Mouse (Mus musculus) CH12.LX (cell line): ENCODE results near the gene Gja5.
"Not testable (repeated sequence)": the region's sequence is repeated elsewhere in the genome, so short reads cannot be mapped to it uniquely, and the experiment has no call there.

ENCODE experiments used
- CTCF ChIP-seq, 2 experiments: IDR thresholded peaks in 1 of 2; conservative IDR thresholded peaks in 1 of 2; 2 replicates each; pipeline ENCODE4 v1.5.1; 2011 to 2012; ENCODE audit warnings: low read depth in 2 of 2, low read length in 2 of 2, improper control_type of control experiment in 1 of 2, inconsistent platforms in 1 of 2, mild to moderate bottlenecking in 1 of 2, moderate library complexity in 1 of 2
- JUN ChIP-seq: IDR thresholded peaks from 2 replicates; pipeline ENCODE4 v1.6.1; 2011; ENCODE audit warnings: low read depth, mild to moderate bottlenecking, low read length, improper control_type of control experiment, moderate library complexity; ENCODE audit not compliant: insufficient read depth
- MAFK ChIP-seq: IDR thresholded peaks from 2 replicates; pipeline ENCODE4 v1.6.1; 2011; ENCODE audit warnings: low read length, improper control_type of control experiment; ENCODE audit not compliant: insufficient replicate concordance
- NRF1 ChIP-seq: IDR thresholded peaks from 2 replicates; pipeline ENCODE4 v1.6.1; 2014; ENCODE audit warnings: low read depth, mild to moderate bottlenecking, inconsistent platforms, low read length, improper control_type of control experiment, moderate library complexity
- POLR2A ChIP-seq: IDR thresholded peaks from 2 replicates; pipeline ENCODE4 v1.6.1; 2011; ENCODE audit warnings: low read depth, mild to moderate bottlenecking, improper control_type of control experiment, low read length
- ZMIZ1 ChIP-seq: IDR thresholded peaks from 2 replicates; pipeline ENCODE4 v1.6.1; 2012; ENCODE audit warnings: low read depth, mild to moderate bottlenecking, inconsistent platforms, low read length, improper control_type of control experiment

GRCm38 (mm10) chr3:97088291-97088690, 183.8 kb downstream of the Gja5 start:
- TF ChIP-seq POLR2A, JUN, NRF1, MAFK, ZMIZ1: not testable (repeated sequence)
- TF ChIP-seq CTCF (conservative IDR thresholded peaks at IDR 0.05 in 1 of 2, IDR thresholded peaks at IDR 0.05 in 1 of 2; ENCODE audit: low read depth in 2 of 2, low read length in 2 of 2), result peak in 1 of 2 experiments; percentile 48; a peak in 2 of 4 replicates
